Mouse (Mus musculus) ovary, postnatal 36 days (tissue): ENCODE results near the gene Ttc9.

Experiments used
- DNase-seq: peaks from one replicate; pipeline ENCODE4 v3.0.0; 2022; ENCODE audit warnings: low spot score, mixed read lengths

Ttc9 gene

DNA sequence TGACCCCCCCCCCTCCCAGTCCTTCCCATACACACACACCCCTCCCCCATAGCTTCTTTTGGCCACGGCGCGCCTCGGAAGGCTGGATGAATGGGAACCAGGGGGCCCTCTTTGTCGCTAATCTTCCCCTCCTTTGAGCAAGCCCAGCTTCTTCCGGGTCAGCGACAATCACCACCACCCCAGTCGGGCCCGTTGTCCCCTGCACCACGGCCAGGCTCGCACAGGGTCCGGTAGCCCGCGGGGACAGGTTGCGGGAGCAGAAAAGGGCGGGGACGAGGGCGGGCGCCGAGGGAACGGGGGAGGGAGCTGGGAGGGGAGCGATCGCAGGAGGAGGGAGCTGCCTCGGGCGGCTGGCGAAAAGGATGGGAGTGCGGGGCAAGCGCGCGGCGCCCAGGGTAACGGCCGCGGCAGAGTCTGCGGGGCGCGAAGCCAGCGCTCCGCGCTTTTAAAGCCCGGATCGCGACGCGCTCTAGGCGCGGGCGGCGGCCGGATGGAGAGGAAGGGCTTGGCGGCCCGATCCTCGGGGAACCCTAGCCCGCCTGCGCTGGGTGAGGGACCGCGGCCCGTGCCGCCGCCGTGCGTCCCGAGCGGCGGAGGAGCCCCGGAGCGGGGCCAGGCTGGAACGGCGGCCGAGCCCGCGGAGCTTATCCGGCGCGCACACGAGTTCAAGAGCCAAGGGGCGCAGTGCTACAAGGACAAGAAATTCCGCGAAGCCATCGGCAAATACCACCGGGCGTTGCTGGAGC lies at the start of gene Ttc9:
Ttc9 (plus strand) TSS at position 335 of the 746 bp plus-strand sequence.
- peak; percentile 40 for DNase-seq

DNA sequence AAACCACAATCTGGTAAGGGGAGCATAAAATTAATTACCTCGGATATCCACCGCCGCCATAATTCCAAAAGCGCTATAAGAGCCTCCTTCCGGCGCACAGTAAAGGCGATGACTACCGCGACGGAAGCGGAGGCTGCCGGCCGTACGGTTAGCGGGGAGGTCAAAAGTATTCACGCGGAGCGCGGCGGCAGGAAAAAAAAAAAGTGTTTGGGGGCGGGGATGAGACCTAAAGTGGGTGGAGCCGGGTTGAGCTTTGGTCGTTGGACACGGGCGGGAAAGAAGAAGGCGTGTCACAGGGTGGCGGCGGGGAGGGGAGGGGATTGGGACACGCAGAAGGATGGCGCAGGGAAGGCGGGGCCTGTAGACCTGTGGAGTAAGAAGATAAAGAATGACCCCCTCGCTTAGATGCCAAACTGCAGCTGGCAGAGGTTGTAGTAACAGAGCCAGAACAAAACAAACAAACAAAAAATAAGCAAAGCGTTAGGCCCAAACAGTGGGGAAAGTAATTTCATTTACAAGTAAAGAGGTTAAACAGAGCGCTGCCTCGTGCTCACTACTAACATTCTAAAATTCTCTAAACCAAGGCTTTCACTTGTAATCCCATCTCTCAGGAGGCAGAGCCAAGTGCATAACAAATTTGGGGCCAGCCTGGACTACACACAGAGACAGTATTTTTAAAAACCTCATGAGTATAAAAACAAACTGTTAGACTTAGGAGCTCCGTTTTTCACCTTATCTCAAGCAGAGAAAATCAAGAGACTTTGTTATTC lies 36.0 kb upstream of the Ttc9 start, which contains the start of gene Med6:
Med6 (minus strand) TSS at position 107 of the 770 bp plus-strand sequence.
- peak; percentile 90 for DNase-seq

DNA sequence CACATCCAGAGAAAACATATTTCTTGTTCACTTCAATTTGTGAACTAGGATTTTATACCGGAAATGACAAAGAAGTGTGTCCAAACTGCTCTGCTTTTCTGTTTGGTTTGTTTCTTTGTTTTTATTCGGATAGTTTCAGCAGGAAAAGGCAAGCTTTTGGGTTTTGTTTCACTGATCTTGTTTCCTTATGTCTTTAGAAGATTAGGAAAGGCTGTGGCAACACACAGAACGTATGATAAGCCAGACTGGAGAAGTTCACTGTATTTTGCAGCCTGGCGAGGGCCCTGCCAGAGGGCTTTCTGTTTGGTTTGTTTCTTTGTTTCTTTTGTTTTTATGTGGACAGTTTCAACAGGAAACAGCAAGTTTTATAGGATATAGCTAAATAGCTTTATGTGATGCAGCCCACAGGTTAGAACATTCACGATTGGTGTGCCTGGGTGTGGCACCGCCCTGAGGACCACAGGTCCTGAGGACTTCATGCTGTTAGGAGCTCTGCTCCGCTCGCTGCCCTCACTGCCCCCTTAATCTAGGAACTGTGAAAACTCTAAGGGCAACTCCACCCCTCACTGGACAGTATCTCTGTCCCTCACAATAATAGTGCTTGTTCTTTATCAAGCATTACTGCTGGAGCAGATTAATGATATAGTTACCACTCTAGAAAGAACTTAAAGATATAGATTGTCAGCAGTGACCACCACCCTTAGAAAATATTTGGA lies 34.3 kb upstream of the Ttc9 start:
- DNase-seq = no peak

DNA sequence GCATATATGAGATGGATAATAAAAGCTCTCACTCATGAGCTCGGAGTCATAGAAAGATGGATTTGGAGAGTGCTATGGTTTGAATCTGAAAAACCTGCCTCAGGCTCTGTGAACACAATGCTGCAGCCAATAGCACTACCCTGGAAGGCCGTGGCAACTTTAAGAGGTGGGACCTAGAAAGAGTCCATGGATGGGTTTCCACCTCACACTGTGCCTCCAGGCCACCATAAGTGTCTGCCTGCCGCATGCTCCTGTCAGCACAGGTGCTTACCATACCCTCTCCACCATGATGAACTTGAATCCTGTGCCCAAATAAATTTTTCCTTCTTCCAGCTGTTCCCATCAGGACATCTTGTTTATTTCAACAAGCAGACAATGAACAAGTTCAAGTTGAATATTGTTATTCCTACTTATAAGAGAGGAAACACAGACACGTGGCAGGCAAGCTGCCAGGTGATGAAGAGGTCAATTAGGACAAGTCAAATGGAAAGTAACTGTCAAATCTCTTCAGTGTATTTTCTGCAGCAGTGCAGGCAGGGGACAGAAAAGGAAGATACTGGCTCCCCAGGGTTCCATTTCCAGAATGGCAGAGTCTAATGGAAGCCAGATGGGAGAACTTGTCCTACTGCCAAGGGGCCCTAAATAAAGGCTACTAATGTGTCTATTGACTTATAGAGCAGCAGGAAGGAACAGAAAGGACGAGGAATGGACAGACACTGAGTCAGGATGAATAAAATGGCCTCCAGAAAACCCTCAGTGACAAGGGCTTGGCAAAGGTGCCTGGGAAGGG lies 25.9 kb upstream of the Ttc9 start:
- no peak for DNase-seq

DNA sequence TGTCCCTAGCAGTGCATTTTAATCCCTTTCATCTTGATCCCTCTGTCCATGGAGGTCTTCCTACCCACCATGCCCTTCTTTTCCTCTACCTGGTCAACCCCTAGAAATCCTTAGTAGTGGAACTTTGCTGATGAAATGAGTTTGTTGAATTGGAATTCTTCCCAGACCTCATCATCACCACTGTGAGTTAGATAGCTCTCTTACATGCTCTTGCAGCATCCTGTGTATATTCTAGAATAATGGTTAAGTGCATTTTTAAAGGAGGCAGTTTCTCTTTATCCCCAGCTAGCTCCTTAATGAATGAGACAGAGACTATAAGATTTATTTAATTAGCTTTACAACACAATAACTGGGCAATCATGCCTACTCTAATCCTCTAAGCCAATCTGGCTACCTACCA lies 21.6 kb upstream of the Ttc9 start:
- no peak for DNase-seq

DNA sequence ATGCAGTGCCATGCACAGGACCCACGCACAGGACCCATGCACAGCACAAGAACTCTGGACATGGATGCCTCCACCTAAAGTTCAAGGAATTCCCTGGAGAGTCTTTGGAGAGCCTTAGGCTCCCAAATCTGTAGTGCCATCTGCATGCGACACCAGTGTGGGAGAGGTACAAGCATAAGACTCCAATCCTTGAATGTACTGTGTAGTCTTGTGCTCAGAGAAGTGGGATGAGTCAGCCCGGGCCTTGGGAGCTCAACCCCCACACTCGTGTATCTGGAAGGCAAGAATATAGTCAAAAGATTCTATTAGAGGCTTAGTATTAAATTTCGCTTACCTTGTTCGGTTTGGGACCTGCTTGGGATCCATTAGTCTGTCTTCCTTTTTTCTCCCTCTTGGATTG lies 15.2 kb upstream of the Ttc9 start:
- no peak for DNase-seq

DNA sequence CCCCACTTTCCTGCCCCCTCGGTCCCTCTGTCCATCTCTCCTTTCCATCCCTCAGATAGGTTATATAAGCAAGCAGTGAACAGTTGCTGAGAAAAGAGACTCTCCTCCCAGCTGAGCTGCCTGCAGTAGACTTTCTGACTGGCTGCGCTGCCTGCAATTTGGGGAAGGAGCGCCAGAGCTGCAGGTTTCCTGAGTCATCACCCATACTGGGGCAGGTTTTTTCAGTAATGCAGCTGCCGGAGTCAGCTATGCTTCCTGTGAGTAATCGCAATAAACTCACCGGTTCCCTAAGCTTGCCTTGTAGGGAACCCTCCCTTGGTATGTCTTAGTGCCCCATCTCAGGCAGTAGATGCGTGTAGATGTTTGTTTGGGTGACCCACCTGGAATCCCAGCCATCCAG lies 14.1 kb upstream of the Ttc9 start:
- no peak for DNase-seq

DNA sequence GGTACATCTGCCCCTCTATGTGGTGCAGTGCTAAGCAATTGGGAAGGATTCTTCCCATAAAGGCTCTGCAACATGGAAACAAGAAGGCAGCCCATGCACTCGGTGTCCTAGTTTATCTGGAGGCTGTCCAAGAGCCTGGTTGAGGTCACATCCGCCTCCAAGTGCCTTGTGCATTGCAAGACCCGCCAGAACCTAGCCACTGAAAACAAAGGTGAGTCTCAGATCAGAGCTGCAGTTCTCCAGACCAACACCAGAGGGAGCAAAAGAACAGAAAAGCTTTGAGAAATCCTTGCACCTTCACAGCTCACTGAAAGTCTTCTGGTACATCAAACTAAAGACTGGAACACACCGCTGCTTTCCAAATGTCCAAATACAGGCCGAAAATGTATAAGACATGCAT lies 11.7 kb upstream of the Ttc9 start:
- DNase-seq = peak; percentile 48

DNA sequence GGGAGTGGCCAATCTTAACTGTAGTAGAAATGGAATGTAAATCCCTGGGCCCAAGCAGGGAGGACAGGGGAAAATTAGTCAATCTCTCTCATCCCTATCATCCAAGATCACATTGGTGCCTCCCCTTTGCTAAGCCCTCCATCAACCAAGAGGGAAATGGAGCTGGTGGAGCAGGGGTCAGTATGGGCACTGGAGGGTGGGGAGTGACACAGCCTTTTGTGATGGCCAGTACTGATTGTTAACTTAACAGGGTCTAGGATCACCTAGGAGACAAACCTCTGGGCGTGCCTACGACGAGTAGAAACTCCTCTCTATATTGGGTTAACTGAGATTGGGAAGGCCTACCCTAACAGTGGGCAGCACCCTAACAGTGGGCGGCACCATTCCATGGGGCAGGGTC lies 7.7 kb upstream of the Ttc9 start:
- no peak for DNase-seq

DNA sequence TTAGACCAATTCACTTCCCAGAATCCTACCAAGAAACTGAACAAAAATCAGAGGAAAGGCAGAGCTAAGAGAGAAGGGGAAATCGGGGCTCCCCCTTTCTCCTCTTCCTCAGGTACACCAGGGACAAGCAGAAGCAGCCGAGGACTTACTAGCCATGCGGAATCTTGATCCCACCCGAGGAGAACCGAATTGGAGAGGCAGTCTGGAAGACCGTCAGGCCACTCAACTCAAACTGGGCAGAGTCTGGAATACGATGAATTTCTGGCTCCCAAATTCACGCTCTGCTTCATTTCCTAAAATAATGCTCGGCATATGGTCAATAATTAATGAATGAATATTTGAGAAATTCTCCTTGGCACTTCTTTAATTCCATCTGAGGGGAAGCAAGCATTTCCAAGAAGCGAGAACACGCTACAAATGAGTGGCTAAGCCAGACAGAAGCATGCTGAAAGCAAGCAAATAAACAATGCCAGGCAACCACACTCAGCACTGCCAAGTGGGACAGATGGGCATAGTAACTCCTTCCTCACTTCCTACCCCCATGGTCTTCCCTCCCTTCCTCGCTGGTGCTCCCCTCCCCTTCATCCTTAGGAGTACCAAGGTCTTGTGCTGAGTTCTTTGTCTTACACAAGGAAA lies 4.7 kb upstream of the Ttc9 start:
- DNase-seq = no peak

DNA sequence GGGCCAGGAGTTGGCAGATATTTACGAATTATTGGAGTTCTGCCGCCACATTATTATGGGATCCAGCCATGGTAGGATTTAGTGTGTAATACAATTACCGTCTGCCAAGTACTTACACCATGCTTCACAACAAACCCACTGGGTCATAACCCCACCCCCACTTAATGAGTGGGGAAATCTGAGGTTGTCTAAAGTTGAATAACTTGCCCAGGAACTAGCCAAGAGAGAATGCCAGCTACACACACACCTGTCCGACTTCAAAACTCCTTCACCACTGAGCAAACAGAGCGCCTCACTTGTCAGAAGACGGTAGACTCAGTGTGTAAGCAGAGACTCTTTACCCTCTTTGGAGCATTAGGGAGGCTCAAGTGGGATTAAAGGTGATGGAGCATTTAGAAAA lies 3.6 kb upstream of the Ttc9 start:
- DNase-seq = no peak

DNA sequence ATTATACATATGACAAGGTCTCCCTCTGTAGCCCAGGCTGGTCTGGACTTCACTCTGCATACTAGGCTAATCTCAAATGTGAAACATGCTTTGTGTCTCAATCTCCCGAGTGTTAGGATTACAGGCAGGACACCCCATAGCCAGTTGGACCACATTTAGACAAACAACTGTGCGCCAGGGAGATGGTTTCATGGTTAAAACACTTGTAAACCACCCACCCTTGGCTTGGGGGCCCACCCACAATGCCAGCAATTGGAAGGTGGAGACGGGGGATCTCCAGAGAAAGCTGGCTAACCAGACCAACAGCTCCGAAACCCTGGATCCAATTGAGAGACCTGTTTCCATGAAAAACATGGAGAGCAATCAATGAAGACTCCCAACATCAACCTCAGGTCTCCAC lies 3.0 kb upstream of the Ttc9 start:
- no peak for DNase-seq

DNA sequence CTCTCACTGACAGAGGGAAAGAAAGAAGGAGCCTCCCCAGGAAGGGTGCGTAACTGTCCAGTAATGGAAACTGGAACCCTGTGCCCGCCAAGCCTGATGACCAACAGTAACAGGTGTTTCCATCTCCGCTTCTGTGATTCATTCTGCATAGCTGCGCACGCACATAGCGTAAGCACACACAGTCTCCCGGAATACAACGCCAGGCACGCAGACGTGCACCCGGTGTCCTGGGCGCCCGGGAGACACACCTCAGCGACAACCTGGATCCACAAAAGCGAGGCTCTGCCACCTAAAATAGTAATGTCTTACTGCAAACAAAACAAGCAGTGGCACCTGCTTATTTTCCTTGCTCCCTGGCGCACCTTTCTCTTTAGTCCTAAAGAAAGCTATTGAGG lies 532 bp upstream of the Ttc9 start:
- peak; percentile 23 for DNase-seq

DNA sequence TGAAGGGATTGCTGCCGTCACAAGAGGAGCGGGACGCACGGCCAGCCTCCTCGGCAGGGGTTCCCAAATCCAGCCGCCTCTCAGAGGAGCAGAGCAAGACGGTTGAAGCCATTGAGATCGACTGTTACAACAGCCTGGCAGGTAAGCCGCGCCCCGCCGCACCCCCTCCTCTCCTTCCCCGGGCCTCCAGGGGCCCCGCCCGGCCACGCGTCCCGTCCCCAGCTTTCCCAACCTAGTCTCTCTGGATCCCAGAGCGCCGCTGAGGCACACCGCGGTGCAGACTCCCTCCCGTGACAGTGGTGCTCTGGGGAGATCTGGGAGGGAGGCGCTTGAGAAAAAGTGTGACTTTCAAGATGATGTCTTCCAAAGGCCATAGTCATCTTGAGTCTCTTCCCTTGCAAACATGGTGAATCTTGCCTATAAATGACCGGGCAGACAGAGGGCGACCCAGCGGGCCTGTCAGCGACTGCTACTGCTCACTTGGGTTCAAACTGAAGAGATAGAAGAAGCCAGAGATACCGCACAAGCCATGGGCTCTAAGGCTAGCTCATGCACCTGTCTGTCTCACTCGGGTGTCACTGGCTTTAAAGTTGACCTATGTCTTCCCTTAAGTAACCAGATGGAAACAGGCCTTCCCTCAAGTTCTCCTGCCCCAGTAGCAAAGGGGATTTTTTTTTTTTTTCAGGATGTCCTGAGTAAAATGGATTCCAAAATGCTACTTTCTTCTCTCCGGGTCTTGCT lies 782 bp downstream of the Ttc9 start:
- DNase-seq = peak; percentile 9

DNA sequence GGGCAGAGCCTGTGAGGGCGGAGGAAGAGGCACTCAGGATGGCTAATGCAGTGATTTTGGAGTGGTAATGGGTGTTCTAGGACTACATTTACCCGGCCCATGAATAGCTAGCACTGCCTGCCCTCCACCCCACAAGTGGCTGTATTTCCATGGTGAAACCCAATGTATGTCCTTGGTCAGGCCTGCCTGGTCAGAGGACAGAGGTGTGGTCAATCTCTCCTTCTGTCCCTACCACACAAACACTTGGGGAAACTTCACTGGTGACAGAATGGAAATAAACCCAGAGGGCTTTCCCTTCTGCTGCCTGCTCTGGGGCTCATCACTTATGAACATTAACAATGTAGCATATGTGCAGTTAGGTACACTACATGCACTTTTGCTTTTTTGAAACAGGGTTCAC lies 2.2 kb downstream of the Ttc9 start:
- DNase-seq = no peak

DNA sequence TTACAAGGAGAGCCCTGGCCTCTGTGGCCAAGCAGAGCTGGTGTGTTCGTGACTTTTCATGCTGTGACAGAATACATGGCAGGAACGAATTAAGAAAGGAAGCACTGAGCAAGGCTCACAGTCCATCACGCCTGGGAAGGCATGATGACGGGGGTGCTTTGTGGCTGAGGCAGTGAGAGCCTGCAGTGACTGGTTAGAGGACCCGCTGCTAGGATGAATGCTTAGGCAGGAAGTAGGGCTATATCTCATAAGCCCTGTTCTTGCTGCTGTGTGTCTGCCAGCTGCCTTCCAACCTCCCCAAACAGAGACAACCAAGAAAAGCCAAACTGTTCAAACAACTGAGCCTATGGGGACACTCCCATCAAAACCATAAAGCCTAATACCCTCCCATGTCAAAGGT lies 9.6 kb downstream of the Ttc9 start:
- DNase-seq = no peak

DNA sequence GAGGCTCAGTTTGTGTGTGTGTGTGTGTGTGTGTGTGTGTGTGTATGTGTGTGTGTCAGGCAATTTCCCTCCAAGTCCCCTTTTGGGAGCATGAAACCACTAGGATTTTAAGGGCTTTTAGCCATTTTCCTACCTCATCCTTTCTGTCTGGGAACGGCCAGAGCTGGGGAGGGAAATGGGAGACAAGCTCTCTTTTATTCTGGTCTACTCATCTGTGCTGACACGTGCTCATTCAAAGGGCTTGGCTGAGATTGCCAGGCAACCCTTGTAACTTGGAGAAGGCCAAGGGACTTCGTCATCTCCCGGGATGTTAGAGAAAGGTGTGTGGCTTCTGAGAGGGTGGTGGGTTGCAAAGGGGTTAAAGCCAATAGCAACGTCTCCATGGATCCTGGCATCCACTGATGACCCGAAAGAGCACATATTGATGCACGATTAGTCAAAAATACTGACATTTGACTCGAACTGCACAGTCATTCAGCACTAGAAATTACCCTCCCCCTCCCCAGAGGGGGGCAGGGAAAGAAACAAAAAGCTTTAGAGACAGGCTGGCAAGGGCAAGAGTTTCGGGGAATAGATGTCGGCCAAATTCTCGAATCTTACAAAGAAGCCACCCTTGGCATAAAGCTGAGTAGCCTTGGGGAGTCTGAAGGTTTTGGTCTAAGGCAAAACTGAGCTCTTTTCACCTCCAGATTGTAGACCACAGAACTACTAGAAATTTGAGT lies 11.5 kb downstream of the Ttc9 start:
- no peak for DNase-seq

DNA sequence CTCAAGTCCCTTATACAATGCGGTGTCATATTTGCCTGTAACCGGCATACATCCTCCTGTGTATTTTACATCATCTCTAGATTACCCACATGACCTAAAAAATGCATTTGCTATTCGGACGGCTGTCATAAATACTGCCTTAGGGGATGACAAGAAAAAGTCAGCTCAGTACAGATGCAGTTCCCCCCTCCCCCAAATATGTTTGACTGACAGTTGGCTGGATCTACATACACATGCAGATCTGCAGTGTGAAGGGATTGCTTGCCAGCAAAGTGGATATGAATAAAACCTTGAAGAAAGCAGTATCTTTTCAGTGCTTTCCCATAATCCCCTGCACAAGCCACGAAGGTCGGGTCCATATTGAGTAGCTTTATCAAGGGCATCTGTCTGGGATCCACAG lies 15.8 kb downstream of the Ttc9 start:
- DNase-seq = no peak

DNA sequence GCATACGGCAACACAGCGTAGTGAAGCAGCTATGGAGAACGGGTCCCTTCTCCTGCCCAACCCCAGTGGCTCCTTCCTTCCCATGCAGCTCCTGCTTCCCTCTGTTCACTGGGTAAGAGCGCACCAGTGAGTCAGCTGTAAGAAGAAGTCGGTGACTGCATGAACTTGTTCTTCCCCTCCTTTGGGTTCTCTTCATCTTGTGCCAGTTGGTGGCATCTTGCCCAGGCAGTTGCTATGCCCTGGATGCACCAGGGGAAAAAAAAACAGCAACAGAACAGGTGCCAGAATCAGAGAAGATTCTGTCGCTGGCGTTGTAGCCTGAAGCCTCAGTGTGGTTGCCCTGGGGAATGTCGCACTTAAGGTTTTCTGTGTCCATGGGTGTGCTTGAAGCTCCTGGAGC lies 22.3 kb downstream of the Ttc9 start:
- peak; percentile 31 for DNase-seq

DNA sequence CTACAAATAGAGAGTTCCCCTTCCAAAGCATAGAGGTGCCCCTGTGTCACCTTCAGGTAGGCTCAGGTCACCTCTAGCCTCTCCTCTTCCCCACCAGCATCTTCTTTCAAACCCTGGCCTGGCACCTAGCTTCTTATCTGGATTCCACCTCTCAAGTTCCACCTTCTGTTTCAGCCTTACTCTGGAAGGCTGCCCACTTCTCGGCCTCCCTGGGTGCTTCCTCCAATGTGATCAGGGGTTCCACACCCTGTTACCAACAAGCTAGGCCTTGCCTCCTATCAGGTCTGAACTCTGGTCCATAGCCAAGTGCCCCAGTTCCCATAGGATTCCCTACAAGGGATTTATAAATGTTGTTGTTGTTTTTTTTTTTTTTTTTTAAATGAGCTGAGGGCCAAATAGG lies 26.3 kb downstream of the Ttc9 start:
- DNase-seq = no peak
